Mouse (Mus musculus) embryonic facial prominence, embryonic 11.5 days (tissue): ENCODE measurements around the gene Rai1. TPM values are rescaled to one million over a fixed set of nuclear protein-coding genes. Genes with fewer than 3 reads are reported as not detected.

ENCODE experiments used
- ATAC-seq: fragments of 200-750 bp; cut with Nextera tagmentation; replicated peaks from 2 replicates; pipeline ENCODE4 v1.8.0; 2017; ENCODE audit warnings: low read depth; ENCODE audit not compliant: insufficient number of reproducible peaks, low FRiP score, low TSS enrichment
- DNase-seq: peaks from one replicate; pipeline ENCODE4 v3.0.0-alpha.2; 2015; ENCODE audit warnings: low spot score
- H3K27ac ChIP-seq: fragments of 300-500 bp; sonication (generic); replicated peaks from 2 replicates; pipeline ENCODE4 v1.5.1; 2014; ENCODE audit warnings: mild to moderate bottlenecking, low read depth, low read length, control low read depth
- H3K27me3 ChIP-seq: fragments of 300-500 bp; sonication (generic); 2 replicates; pipeline ENCODE4 v1.6.1; 2014; ENCODE audit warnings: mild to moderate bottlenecking, low read length, moderate library complexity, mixed read lengths; ENCODE audit not compliant: control insufficient read depth, insufficient read depth
- H3K36me3 ChIP-seq: fragments of 300-500 bp; sonication (generic); replicated peaks from 2 replicates; pipeline ENCODE4 v1.6.1; 2014; ENCODE audit warnings: low read depth, mild to moderate bottlenecking, low read length, moderate library complexity, mixed read lengths; ENCODE audit not compliant: control insufficient read depth, insufficient read depth
- H3K4me1 ChIP-seq: fragments of 300-500 bp; sonication (generic); 2 replicates; pipeline ENCODE4 v1.6.1; 2014; ENCODE audit warnings: low read length, mixed read lengths; ENCODE audit not compliant: control insufficient read depth, insufficient read depth
- H3K4me2 ChIP-seq: fragments of 300-500 bp; sonication (generic); 2 replicates; pipeline ENCODE4 v1.6.1; 2014; ENCODE audit warnings: low read depth, mild to moderate bottlenecking, control low read depth, low read length, moderate library complexity
- H3K4me3 ChIP-seq: fragments of 300-500 bp; sonication (generic); 2 replicates; pipeline ENCODE4 v1.5.1; 2014; ENCODE audit warnings: low read depth, low read length, control low read depth
- H3K9ac ChIP-seq: fragments of 300-500 bp; sonication (generic); replicated peaks from 2 replicates; pipeline ENCODE4 v1.6.1; 2014; ENCODE audit warnings: mild to moderate bottlenecking, control low read depth, low read length
- H3K9me3 ChIP-seq: fragments of 300-500 bp; sonication (generic); replicated peaks from 2 replicates; pipeline ENCODE4 v1.6.1; 2016; ENCODE audit warnings: mild to moderate bottlenecking, low read length, inconsistent platforms, mixed read lengths; ENCODE audit not compliant: control insufficient read depth
- WGBS: fragments of 180-500 bp; shearing (Covaris S2); extraction: QIAGEN DNeasy Blood & Tissue Kit; methylation state at CpG from one replicate; pipeline ENCODE4 v1.1.7; 2014; 5-methylcytosine and 5-hydroxymethylcytosine counted together
- polyA plus RNA-seq: library from polyadenylated mRNA; unstranded; fragments of >200 nt; fragmentation: Nextera tagmentation; extraction: Ambion mirVana; gene quantifications from 2 replicates; pipeline ENCODE4 v1.2.1, GENCODE M21; 2014

Gene Rai1
- polyA plus RNA-seq, 1 experiment from 2014 or later: 21.0 TPM

GRCm38 (mm10) chr11:60068631-60069030 lies 36.2 kb upstream of the Rai1 start:
- H3K4me1 ChIP-seq: no peaks in the 10 kb centered on the region
- no peak for ATAC-seq
- no peak overlapping the region for H3K27ac ChIP-seq
- H3K4me3 ChIP-seq: no peak overlapping the region
- no peaks in the 10 kb centered on the region for H3K27me3 ChIP-seq
- no peak overlapping the region for H3K4me2 ChIP-seq
- no peaks in the 10 kb centered on the region for H3K36me3 ChIP-seq
- DNase-seq: no peak
- H3K9ac ChIP-seq: no peak overlapping the region
- no peaks in the 10 kb centered on the region for H3K9me3 ChIP-seq

- Histone ChIP-seq H3K4me1 (no peaks in the 10 kb centered on the region), H3K27ac (no peak overlapping the region), H3K4me3 (no peak overlapping the region), H3K9ac (no peak overlapping the region), H3K4me2 (no peak overlapping the region), H3K27me3 (no peaks in the 10 kb centered on the region), H3K9me3 (no peaks in the 10 kb centered on the region), H3K36me3 (no peaks in the 10 kb centered on the region)
- peak; percentile 73 for DNase-seq
- no peak for ATAC-seq
- WGBS: 32% methylated on average over 8 of the region's 8 CpGs
Measured at GRCm38 (mm10) chr11:60070599-60070998, 34.2 kb upstream of the Rai1 start.

- DNase-seq: no peak
- WGBS: 87% methylated on average over 6 of the region's 6 CpGs
- no peak for ATAC-seq
- H3K36me3 ChIP-seq: no peaks in the 10 kb centered on the region
- H3K9me3 ChIP-seq: no peaks in the 10 kb centered on the region
- H3K27ac ChIP-seq: no peak overlapping the region
- no peak overlapping the region for H3K4me3 ChIP-seq
- no peak overlapping the region for H3K9ac ChIP-seq
- H3K4me1 ChIP-seq: no peaks in the 10 kb centered on the region
- no peak overlapping the region for H3K4me2 ChIP-seq
- H3K27me3 ChIP-seq: no peaks in the 10 kb centered on the region
Measured at GRCm38 (mm10) chr11:60071221-60071620, 33.6 kb upstream of the Rai1 start.

GRCm38 (mm10) chr11:60073121-60073520 lies 31.7 kb upstream of the Rai1 start:
- Histone ChIP-seq H3K9me3 (no peaks in the 10 kb centered on the region), H3K4me2 (no peak overlapping the region), H3K4me3 (no peak overlapping the region), H3K27ac (no peak overlapping the region), H3K36me3 (no peaks in the 10 kb centered on the region), H3K27me3 (no peaks in the 10 kb centered on the region), H3K9ac (no peak overlapping the region), H3K4me1 (no peaks in the 10 kb centered on the region)
- no peak for DNase-seq
- no peak for ATAC-seq

GRCm38 (mm10) chr11:60073936-60074502 lies 30.8 kb upstream of the Rai1 start:
- ATAC-seq (no peak), DNase-seq (no peak)
- Histone ChIP-seq H3K4me1 (no peaks in the 10 kb centered on the region), H3K27ac (no peak overlapping the region), H3K4me3 (no peak overlapping the region), H3K27me3 (no peaks in the 10 kb centered on the region), H3K9ac (no peak overlapping the region), H3K4me2 (no peak overlapping the region), H3K36me3 (no peaks in the 10 kb centered on the region), H3K9me3 (no peaks in the 10 kb centered on the region)
- 73% methylated on average over 15 of the region's 15 CpGs for WGBS

GRCm38 (mm10) chr11:60076183-60076582 lies 28.6 kb upstream of the Rai1 start:
- Histone ChIP-seq H3K4me1 (no peaks in the 10 kb centered on the region), H3K4me3 (no peak overlapping the region), H3K9me3 (no peaks in the 10 kb centered on the region), H3K36me3 (no peaks in the 10 kb centered on the region), H3K9ac (no peak overlapping the region), H3K27ac (no peak overlapping the region), H3K27me3 (no peaks in the 10 kb centered on the region), H3K4me2 (no peak overlapping the region)
- DNase-seq: no peak
- ATAC-seq: no peak
- WGBS: 75% methylated on average over 3 of the region's 3 CpGs

- Histone ChIP-seq H3K36me3 (no peaks in the 10 kb centered on the region), H3K4me3 (no peak overlapping the region), H3K27ac (no peak overlapping the region), H3K9me3 (no peaks in the 10 kb centered on the region), H3K27me3 (no peaks in the 10 kb centered on the region), H3K4me2 (no peak overlapping the region), H3K4me1 (no peaks in the 10 kb centered on the region), H3K9ac (no peak overlapping the region)
- WGBS: 13% methylated on average over 4 of the region's 4 CpGs
- ATAC-seq: no peak
- peak; percentile 87 for DNase-seq
Measured at GRCm38 (mm10) chr11:60076790-60077189, 28.0 kb upstream of the Rai1 start.

- Histone ChIP-seq H3K4me2 (no peak overlapping the region), H3K36me3 (no peaks in the 10 kb centered on the region), H3K4me3 (no peak overlapping the region), H3K4me1 (no peaks in the 10 kb centered on the region), H3K9ac (no peak overlapping the region), H3K27me3 (no peaks in the 10 kb centered on the region), H3K9me3 (no peaks in the 10 kb centered on the region), H3K27ac (no peak overlapping the region)
- 37% methylated on average over 2 of the region's 2 CpGs for WGBS
- DNase-seq (peak; percentile 54), ATAC-seq (no peak)
Measured at GRCm38 (mm10) chr11:60084589-60084988, 20.2 kb upstream of the Rai1 start.
